Mouse (Mus musculus) erythroblast, adult 5-6 weeks (primary cell): ENCODE results near the gene Inf2. TPM values are rescaled to one million over a fixed set of nuclear protein-coding genes. Genes with fewer than 3 reads are reported as not detected.

Source experiments
- ATAC-seq: replicated peaks from 2 replicates; pipeline ENCODE4 v1.8.0; 2016; ENCODE audit warnings: moderate number of reproducible peaks, mild to moderate bottlenecking, moderate TSS enrichment, inconsistent platforms; ENCODE audit not compliant: poor library complexity, low FRiP score, severe bottlenecking
- total RNA-seq, 2 experiments: library from RNA; stranded (forward) in 1 of 2; stranded (reverse) in 1 of 2; fragments of 150-400 nt in 1 of 2; fragments of 200-764, 138-1000 nt in 1 of 2; gene quantifications; 2 replicates each; pipeline versions ENCODE4 v1.2.3 to v1.2.4; 2015 to 2017; ENCODE audit warnings: low replicate concordance in 2 of 2

Gene Inf2
- total RNA-seq, 2 experiments from 2014 or later, result 0.94 to 3.1 TPM

- ATAC-seq, result no peak
Observed at GRCm38 (mm10) chr12:112619686-112620353, 31.2 kb downstream of the Inf2 start, which contains the start of gene Adssl1. Gene Adssl1 (plus strand): TSS chr12:112620045.

- no peak for ATAC-seq
Observed at GRCm38 (mm10) chr12:112620354-112621061, 31.9 kb downstream of the Inf2 start.

GRCm38 (mm10) chr12:112621900-112622299 is 33.3 kb downstream of the Inf2 start:
- no peak for ATAC-seq

GRCm38 (mm10) chr12:112623742-112624141 is 35.2 kb downstream of the Inf2 start:
- ATAC-seq, result peak; percentile 51; the same call in 1 of the 2 replicates

- no peak for ATAC-seq
Observed at GRCm38 (mm10) chr12:112625700-112626099, 37.1 kb downstream of the Inf2 start.

- no peak for ATAC-seq
Observed at GRCm38 (mm10) chr12:112626455-112626854, 37.9 kb downstream of the Inf2 start.

GRCm38 (mm10) chr12:112627097-112627881 is 38.7 kb downstream of the Inf2 start:
- ATAC-seq, result no peak

- no peak for ATAC-seq
Observed at GRCm38 (mm10) chr12:112628197-112628596, 39.6 kb downstream of the Inf2 start.

- no peak for ATAC-seq
Observed at GRCm38 (mm10) chr12:112628928-112629721, 40.5 kb downstream of the Inf2 start.

GRCm38 (mm10) chr12:112630029-112630428 is 41.4 kb downstream of the Inf2 start:
- ATAC-seq, result no peak

GRCm38 (mm10) chr12:112630796-112631195 is 42.2 kb downstream of the Inf2 start:
- ATAC-seq, result no peak

- no peak for ATAC-seq
Observed at GRCm38 (mm10) chr12:112631472-112631871, 42.9 kb downstream of the Inf2 start.

- no peak for ATAC-seq
Observed at GRCm38 (mm10) chr12:112632084-112632777, 43.6 kb downstream of the Inf2 start.

GRCm38 (mm10) chr12:112632907-112633306 is 44.3 kb downstream of the Inf2 start:
- no peak for ATAC-seq

GRCm38 (mm10) chr12:112633686-112634085 is 45.1 kb downstream of the Inf2 start:
- ATAC-seq, result no peak

- no peak for ATAC-seq
Observed at GRCm38 (mm10) chr12:112639526-112639925, 50.9 kb downstream of the Inf2 start.

GRCm38 (mm10) chr12:112643126-112643525 is 54.5 kb downstream of the Inf2 start:
- no peak for ATAC-seq

- ATAC-seq, result peak; percentile 91
Observed at GRCm38 (mm10) chr12:112644180-112644854, 55.7 kb downstream of the Inf2 start, which contains the start of gene Siva1. Gene Siva1 (plus strand): TSS chr12:112644679.
